Mouse (Mus musculus) lung, embryonic 15.5 days (tissue): Measurements from ENCODE around the gene Crb2. TPM values are rescaled to one million over a fixed set of nuclear protein-coding genes. Genes with fewer than 3 reads are reported as not detected.

Source experiments
- ATAC-seq: fragments of 200-750 bp; cut with Nextera tagmentation; 2 replicates; pipeline ENCODE4 v1.8.0; 2017; ENCODE audit warnings: moderate number of reproducible peaks, borderline replicate concordance; ENCODE audit not compliant: low FRiP score, low TSS enrichment; ENCODE audit errors: extremely low read depth
- H3K27ac ChIP-seq: fragments of 300-500 bp; sonication (generic); 2 replicates; pipeline ENCODE4 v1.5.1; 2015; ENCODE audit warnings: moderate library complexity, mild to moderate bottlenecking, inconsistent platforms
- H3K27me3 ChIP-seq: fragments of 300-500 bp; sonication (generic); 2 replicates; pipeline ENCODE4 v1.6.1; 2015; ENCODE audit warnings: inconsistent platforms
- H3K36me3 ChIP-seq: fragments of 300-500 bp; sonication (generic); 2 replicates; pipeline ENCODE4 v1.6.1; 2015; ENCODE audit warnings: inconsistent platforms
- H3K4me1 ChIP-seq: fragments of 300-500 bp; sonication (generic); 2 replicates; pipeline ENCODE4 v1.6.1; 2015; ENCODE audit warnings: inconsistent platforms
- H3K4me2 ChIP-seq: fragments of 300-500 bp; sonication (generic); 2 replicates; pipeline ENCODE4 v1.6.1; 2015; ENCODE audit warnings: inconsistent platforms, mild to moderate bottlenecking, moderate library complexity
- H3K4me3 ChIP-seq: fragments of 300-500 bp; sonication (generic); 2 replicates; pipeline ENCODE4 v1.5.1; 2015; ENCODE audit warnings: mild to moderate bottlenecking, inconsistent platforms
- H3K9ac ChIP-seq: fragments of 300-500 bp; sonication (generic); 2 replicates; pipeline ENCODE4 v1.6.1; 2015; ENCODE audit warnings: inconsistent platforms
- H3K9me3 ChIP-seq: fragments of 300-500 bp; sonication (generic); 2 replicates; pipeline ENCODE4 v1.6.1; 2016; ENCODE audit warnings: inconsistent platforms
- WGBS: fragments of 180-500 bp; shearing (Covaris S2); methylation state at CpG from one replicate; pipeline ENCODE4 v1.1.7; 2015; 5-methylcytosine and 5-hydroxymethylcytosine counted together
- polyA plus RNA-seq: library from polyadenylated mRNA; unstranded; fragments of >200 nt; fragmentation: Nextera tagmentation; extraction: Ambion mirVana; gene quantifications from 2 replicates; pipeline ENCODE4 v1.2.1, GENCODE M21; 2015

Gene Crb2
- polyA plus RNA-seq, 1 experiment from 2014 or later, result 1.3 TPM

DNA sequence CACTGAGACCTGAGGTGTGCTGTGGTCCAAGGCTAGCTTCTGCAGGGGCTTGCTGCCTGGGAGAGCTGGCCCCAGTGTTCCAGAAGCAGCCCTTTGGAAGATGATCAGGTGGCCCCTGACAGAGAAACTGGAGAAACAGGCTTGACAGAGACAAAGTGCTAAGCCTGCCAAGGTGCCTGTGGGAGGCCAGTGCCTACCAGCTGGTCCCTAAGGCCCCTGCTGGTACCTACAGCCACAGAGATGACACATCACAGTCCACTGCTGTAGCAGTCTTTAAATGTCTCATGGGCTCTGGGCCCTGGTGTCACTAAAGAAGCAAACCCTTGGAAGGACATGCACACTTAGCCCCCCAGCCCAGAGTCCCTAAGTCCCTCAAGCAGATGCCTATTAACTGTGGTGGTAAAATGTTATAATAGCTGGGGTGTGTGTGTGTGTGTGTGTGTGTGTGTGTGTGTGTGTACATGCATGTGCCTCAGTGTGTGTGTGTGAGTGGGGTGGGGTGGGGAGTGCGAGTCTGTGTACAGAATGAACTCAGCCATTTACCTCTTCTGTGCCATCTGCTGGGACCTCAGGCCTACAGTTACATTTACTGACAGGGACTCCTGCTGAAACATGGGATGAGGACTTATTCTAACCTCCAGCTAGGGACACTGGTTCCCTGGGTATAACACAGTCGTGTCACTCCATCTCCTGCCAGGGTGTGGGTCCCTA lies 19.7 kb upstream of the Crb2 start:
- H3K36me3 ChIP-seq, result no peaks in the 10 kb centered on the region
- WGBS, result 81% methylated on average over 2 of the region's 2 CpGs
- H3K27ac ChIP-seq, result no peak overlapping the region

GRCm38 (mm10) chr2:37757016-37757415 lies 19.0 kb upstream of the Crb2 start:
- H3K4me2 ChIP-seq, result no peak overlapping the region
- no peak for ATAC-seq
- H3K4me3 ChIP-seq, result no peak overlapping the region
- H3K27ac ChIP-seq, result no peak overlapping the region
- H3K4me1 ChIP-seq, result peaks cover 10% of the 10 kb centered on the region
- H3K36me3 ChIP-seq, result no peaks in the 10 kb centered on the region
- H3K9ac ChIP-seq, result no peak overlapping the region
- WGBS, result 70% methylated on average over 5 of the region's 5 CpGs
- H3K27me3 ChIP-seq, result no peaks in the 10 kb centered on the region
- H3K9me3 ChIP-seq, result no peaks in the 10 kb centered on the region

More for the DNA sequence above, 19.7 kb upstream of the Crb2 start:
- Histone ChIP-seq H3K4me2 (no peak overlapping the region), H3K4me1 (peaks cover 10% of the 10 kb centered on the region), H3K27me3 (no peaks in the 10 kb centered on the region), H3K9me3 (no peaks in the 10 kb centered on the region), H3K4me3 (no peak overlapping the region), H3K9ac (no peak overlapping the region)
- ATAC-seq, result no peak

GRCm38 (mm10) chr2:37757784-37758183 lies 18.3 kb upstream of the Crb2 start:
- WGBS, result 78% methylated on average over 4 of the region's 4 CpGs
- no peaks in the 10 kb centered on the region for H3K27me3 ChIP-seq
- peaks cover 10% of the 10 kb centered on the region for H3K4me1 ChIP-seq
- no peak overlapping the region for H3K9ac ChIP-seq
- H3K27ac ChIP-seq, result no peak overlapping the region
- peak overlapping the region; percentile 27; the same call in 1 of the 2 replicates for H3K4me2 ChIP-seq
- H3K4me3 ChIP-seq, result no peak overlapping the region
- ATAC-seq, result no peak
- H3K36me3 ChIP-seq, result no peaks in the 10 kb centered on the region
- H3K9me3 ChIP-seq, result no peaks in the 10 kb centered on the region

GRCm38 (mm10) chr2:37758343-37759015 lies 17.6 kb upstream of the Crb2 start:
- H3K27me3 ChIP-seq, result no peaks in the 10 kb centered on the region
- peaks cover 10% of the 10 kb centered on the region for H3K4me1 ChIP-seq
- H3K36me3 ChIP-seq, result no peaks in the 10 kb centered on the region
- H3K4me2 ChIP-seq, result peak overlapping the region; percentile 27
- peak; percentile 40; the same call in 1 of the 2 replicates for ATAC-seq
- H3K9ac ChIP-seq, result no peak overlapping the region
- H3K9me3 ChIP-seq, result no peaks in the 10 kb centered on the region
- 13% methylated on average over 21 of the region's 21 CpGs for WGBS
- no peak overlapping the region for H3K27ac ChIP-seq
- H3K4me3 ChIP-seq, result no peak overlapping the region

GRCm38 (mm10) chr2:37760633-37761032 lies 15.4 kb upstream of the Crb2 start:
- WGBS, result 45% methylated on average over 6 of the region's 6 CpGs
- no peak overlapping the region for H3K9ac ChIP-seq
- H3K27ac ChIP-seq, result no peak overlapping the region
- H3K4me1 ChIP-seq, result peaks cover 13% of the 10 kb centered on the region
- no peaks in the 10 kb centered on the region for H3K36me3 ChIP-seq
- no peak overlapping the region for H3K4me3 ChIP-seq
- ATAC-seq, result no peak
- H3K9me3 ChIP-seq, result no peaks in the 10 kb centered on the region
- H3K27me3 ChIP-seq, result no peaks in the 10 kb centered on the region
- no peak overlapping the region for H3K4me2 ChIP-seq

DNA sequence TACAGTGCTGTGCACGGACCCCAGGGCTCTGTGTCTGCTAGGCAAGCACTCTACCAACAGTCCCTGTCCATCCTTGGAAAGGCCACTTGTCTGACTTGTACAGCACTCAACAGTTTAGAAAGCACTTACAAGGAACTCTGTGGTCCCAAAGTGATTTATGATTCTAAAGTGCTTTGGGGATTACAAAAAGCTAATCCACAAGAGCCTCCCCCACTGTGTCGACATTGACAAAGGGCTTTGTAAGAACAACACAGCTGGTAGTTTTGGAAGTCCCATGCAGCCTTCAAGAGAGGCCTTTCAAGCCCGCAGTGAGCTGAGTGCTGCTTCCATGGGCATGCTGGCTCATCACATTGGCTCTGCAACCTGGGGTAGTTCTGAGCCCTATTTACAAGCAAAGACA lies 12.4 kb upstream of the Crb2 start:
- 29% methylated on average over 3 of the region's 3 CpGs for WGBS
- no peak for ATAC-seq

DNA sequence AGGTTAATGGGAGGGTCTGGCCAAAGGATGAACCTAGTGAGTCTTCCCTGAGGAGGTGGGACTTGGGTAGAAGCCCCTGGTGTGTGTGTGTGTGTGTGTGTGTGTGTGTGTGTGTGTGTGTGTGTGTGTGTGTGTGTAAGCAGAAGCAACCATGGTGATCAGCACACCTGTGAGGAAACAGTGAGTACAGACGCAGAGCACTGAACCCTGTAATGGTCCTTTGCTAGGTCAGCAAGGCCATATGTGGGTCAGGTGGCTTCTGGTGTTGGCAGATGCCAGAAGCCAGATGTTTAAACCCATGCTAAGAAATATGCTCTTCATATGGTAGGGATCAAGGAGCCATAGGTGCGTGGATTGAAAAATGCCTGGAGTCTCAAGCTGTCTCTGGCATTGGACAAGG lies 11.5 kb upstream of the Crb2 start:
- H3K27me3 ChIP-seq, result no peaks in the 10 kb centered on the region
- H3K9me3 ChIP-seq, result no peaks in the 10 kb centered on the region
- peaks cover 26% of the 10 kb centered on the region for H3K4me1 ChIP-seq
- no peak overlapping the region for H3K9ac ChIP-seq
- ATAC-seq, result no peak
- no peak overlapping the region for H3K4me3 ChIP-seq
- H3K27ac ChIP-seq, result no peak overlapping the region
- H3K36me3 ChIP-seq, result no peaks in the 10 kb centered on the region
- 87% methylated on average over 2 of the region's 2 CpGs for WGBS
- H3K4me2 ChIP-seq, result no peak overlapping the region

More for the DNA sequence above, 12.4 kb upstream of the Crb2 start:
- peaks cover 28% of the 10 kb centered on the region for H3K4me1 ChIP-seq
- no peak overlapping the region for H3K27ac ChIP-seq
- no peaks in the 10 kb centered on the region for H3K9me3 ChIP-seq
- H3K36me3 ChIP-seq, result no peaks in the 10 kb centered on the region
- no peak overlapping the region for H3K4me2 ChIP-seq
- H3K9ac ChIP-seq, result no peak overlapping the region
- no peak overlapping the region for H3K4me3 ChIP-seq
- H3K27me3 ChIP-seq, result no peaks in the 10 kb centered on the region

GRCm38 (mm10) chr2:37765082-37765483 lies 11.0 kb upstream of the Crb2 start:
- no peak overlapping the region for H3K9ac ChIP-seq
- ATAC-seq, result no peak
- H3K27me3 ChIP-seq, result no peaks in the 10 kb centered on the region
- no peaks in the 10 kb centered on the region for H3K36me3 ChIP-seq
- no peak overlapping the region for H3K27ac ChIP-seq
- peaks cover 26% of the 10 kb centered on the region for H3K4me1 ChIP-seq
- H3K4me3 ChIP-seq, result no peak overlapping the region
- WGBS, result 28% methylated on average over 21 of the region's 21 CpGs
- H3K4me2 ChIP-seq, result no peak overlapping the region
- no peaks in the 10 kb centered on the region for H3K9me3 ChIP-seq

- Histone ChIP-seq H3K4me3 (no peak overlapping the region), H3K27ac (peak overlapping the region; percentile 66), H3K4me1 (peaks cover 29% of the 10 kb centered on the region), H3K27me3 (no peaks in the 10 kb centered on the region), H3K9me3 (no peaks in the 10 kb centered on the region), H3K36me3 (no peaks in the 10 kb centered on the region), H3K4me2 (no peak overlapping the region), H3K9ac (no peak overlapping the region)
- ATAC-seq, result peak; percentile 60
- 42% methylated on average over 11 of the region's 11 CpGs for WGBS
These were observed 9.9 kb upstream of the Crb2 start for GRCm38 (mm10) chr2:37766027-37766761.

- no peaks in the 10 kb centered on the region for H3K27me3 ChIP-seq
- WGBS, result 5% methylated on average over 9 of the region's 9 CpGs
- H3K4me1 ChIP-seq, result peaks cover 33% of the 10 kb centered on the region
- no peak overlapping the region for H3K4me3 ChIP-seq
- H3K9ac ChIP-seq, result no peak overlapping the region
- H3K27ac ChIP-seq, result peak overlapping the region; percentile 66
- H3K9me3 ChIP-seq, result no peaks in the 10 kb centered on the region
- peak overlapping the region; percentile 16; the same call in 1 of the 2 replicates for H3K4me2 ChIP-seq
- H3K36me3 ChIP-seq, result no peaks in the 10 kb centered on the region
- peak; percentile 10; the same call in 1 of the 2 replicates for ATAC-seq
These were observed 8.9 kb upstream of the Crb2 start for GRCm38 (mm10) chr2:37767080-37767547.

- peaks cover 33% of the 10 kb centered on the region for H3K4me1 ChIP-seq
- no peaks in the 10 kb centered on the region; the same call in 1 of the 2 replicates for H3K27me3 ChIP-seq
- H3K4me2 ChIP-seq, result no peak overlapping the region
- ATAC-seq, result no peak
- H3K9ac ChIP-seq, result no peak overlapping the region
- H3K27ac ChIP-seq, result no peak overlapping the region
- WGBS, result 61% methylated on average over 3 of the region's 3 CpGs
- no peaks in the 10 kb centered on the region for H3K36me3 ChIP-seq
- no peaks in the 10 kb centered on the region for H3K9me3 ChIP-seq
- no peak overlapping the region for H3K4me3 ChIP-seq
These were observed 8.3 kb upstream of the Crb2 start for GRCm38 (mm10) chr2:37767739-37768138.

- Histone ChIP-seq H3K9me3 (no peaks in the 10 kb centered on the region), H3K27ac (no peak overlapping the region), H3K4me3 (no peak overlapping the region), H3K4me1 (peaks cover 33% of the 10 kb centered on the region), H3K36me3 (no peaks in the 10 kb centered on the region), H3K4me2 (no peak overlapping the region), H3K27me3 (no peaks in the 10 kb centered on the region; the same call in 1 of the 2 replicates), H3K9ac (no peak overlapping the region)
- WGBS, result 71% methylated on average over 2 of the region's 2 CpGs
- no peak for ATAC-seq
These were observed 7.1 kb upstream of the Crb2 start for GRCm38 (mm10) chr2:37768903-37769302.
